Mouse (Mus musculus): ENCODE results near the gene Atp1a4. TPM values are rescaled to one million over a fixed set of nuclear protein-coding genes. Genes with fewer than 3 reads are reported as not detected.

The Atp1a4 gene
- polyA plus RNA-seq, 1 experiment from 2014 or later: not detected

DNA sequence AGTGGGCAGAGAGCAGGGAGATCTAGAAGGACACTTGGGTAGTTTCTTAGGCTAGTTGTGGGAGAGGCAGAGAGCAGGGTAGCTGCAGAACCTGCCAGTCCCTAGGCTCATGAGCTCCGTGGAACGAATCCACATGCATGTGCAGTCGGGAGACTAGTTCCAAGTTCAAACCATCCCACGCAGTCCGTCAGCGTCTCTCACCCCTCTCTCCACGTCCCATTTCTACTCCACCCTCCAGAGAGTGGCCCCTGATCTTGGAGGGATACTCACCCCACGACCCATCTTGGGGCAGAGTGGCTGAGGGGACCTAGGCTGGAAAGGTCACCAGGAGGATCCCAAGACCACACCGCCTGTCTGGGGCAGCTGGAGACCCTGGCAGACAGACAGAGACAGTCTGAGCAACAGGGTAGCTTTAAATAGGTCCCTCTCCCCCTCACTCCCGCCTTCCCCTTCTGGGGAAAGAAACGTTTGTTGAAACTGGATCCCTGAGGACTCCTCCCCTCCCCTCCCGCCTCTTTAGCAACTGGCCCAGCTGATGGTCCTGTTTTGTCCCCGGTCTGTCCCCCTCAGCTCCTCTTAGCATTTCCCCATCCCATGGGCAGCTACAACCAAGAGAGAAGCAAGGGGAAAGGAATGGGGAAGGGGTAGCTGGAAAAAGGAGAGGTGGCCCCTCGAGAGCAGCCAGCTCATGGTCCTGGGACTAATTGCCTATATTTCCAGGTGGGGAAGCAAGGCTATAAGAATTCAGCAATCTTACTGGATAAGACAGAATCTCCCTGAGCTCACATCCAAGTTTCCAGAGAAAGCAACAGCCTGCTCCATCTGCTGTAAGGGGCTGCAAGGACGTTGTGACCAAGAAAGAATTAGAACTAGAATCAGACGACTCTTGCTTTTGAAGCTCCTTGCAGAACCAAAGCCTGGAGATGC, 39.7 kb upstream of the Atp1a4 start, which contains the start of gene Atp1a2:
TSS of gene Atp1a2 (minus strand) at position 454 of the 927 bp plus-strand sequence.
- 8% methylated on average over 16 of the region's 16 CpGs for WGBS
- peaks cover 82% of the 10 kb centered on the region for H3K4me1 ChIP-seq (replicated peaks)
- H3K27ac ChIP-seq: peak within 1 kb of the TSS; percentile 88

DNA sequence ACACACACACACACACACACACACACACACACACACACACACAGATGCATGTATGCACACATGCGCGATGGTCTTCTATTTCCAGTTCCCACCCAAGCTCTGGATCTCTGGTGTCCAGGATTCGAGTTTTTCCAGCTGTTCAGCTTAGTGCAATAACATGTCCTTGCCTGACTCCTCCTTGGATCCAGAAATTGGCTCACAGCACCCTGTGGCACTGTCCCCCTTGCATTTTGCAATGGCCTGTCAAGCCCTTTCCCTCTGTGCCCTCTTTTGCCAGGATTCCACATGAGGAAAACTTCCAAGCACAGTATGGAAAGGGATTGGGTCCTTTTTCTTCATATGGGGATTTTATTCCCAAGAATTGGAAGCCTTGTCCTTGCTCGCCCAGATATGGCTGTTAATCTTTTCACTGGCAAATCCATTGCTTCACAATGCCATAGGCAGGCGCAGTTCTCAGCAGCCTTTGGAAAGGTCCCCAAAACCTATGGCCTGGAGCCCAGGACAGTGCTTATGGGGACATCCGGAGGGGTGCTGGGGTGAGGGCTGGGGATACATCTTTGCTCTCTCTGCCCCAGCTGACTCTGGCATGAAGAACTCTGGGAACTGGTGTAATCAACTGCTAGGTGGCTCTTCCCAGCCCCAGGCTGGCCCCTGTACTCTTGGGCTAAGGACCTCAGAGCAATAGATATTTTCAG, 38.7 kb upstream of the Atp1a4 start:
- H3K36me3 ChIP-seq: no peaks in the 10 kb centered on the region
- no peaks in the 10 kb centered on the region for H3K9me3 ChIP-seq
- H3K4me1 ChIP-seq (replicated peaks): peaks cover 72% of the 10 kb centered on the region
- H3K27me3 ChIP-seq: no peaks in the 10 kb centered on the region
- H3K4me2 ChIP-seq: peak overlapping the region; percentile 50
- no peak for ATAC-seq (ENCODE audit: insufficient number of reproducible peaks, insufficient read depth, low FRiP score, low TSS enrichment, low read depth)
- peak overlapping the region; percentile 28; the same call in 1 of the 2 replicates for H3K9ac ChIP-seq (replicated peaks)
- H3K4me3 ChIP-seq (replicated peaks): peak overlapping the region; percentile 28
- 76% methylated on average over 6 of the region's 6 CpGs for WGBS
- peak overlapping the region; percentile 88 for H3K27ac ChIP-seq

More for the DNA sequence above, 39.7 kb upstream of the Atp1a4 start, which contains the start of gene Atp1a2:
- H3K4me3 ChIP-seq (replicated peaks): peak within 1 kb of the TSS; percentile 28
- no peaks in the 10 kb centered on the region for H3K9me3 ChIP-seq
- H3K27me3 ChIP-seq: no peaks in the 10 kb centered on the region
- H3K36me3 ChIP-seq: no peaks in the 10 kb centered on the region
- peak within 1 kb of the TSS; percentile 50 for H3K4me2 ChIP-seq
- H3K9ac ChIP-seq (replicated peaks): peak within 1 kb of the TSS; percentile 28; the same call in 1 of the 2 replicates
- ATAC-seq (ENCODE audit: insufficient number of reproducible peaks, insufficient read depth, low FRiP score, low TSS enrichment, low read depth): no peak

GRCm38 (mm10) chr1:172295751-172296197, 37.6 kb upstream of the Atp1a4 start:
- no peak overlapping the region for H3K9ac ChIP-seq (replicated peaks)
- peaks cover 2% of the 10 kb centered on the region; the same call in 1 of the 2 replicates for H3K36me3 ChIP-seq
- no peak overlapping the region for H3K4me3 ChIP-seq (replicated peaks)
- peak overlapping the region; percentile 50 for H3K4me2 ChIP-seq
- peak overlapping the region; percentile 88 for H3K27ac ChIP-seq
- no peaks in the 10 kb centered on the region for H3K9me3 ChIP-seq
- peaks cover 61% of the 10 kb centered on the region for H3K4me1 ChIP-seq (replicated peaks)
- ATAC-seq (ENCODE audit: insufficient number of reproducible peaks, insufficient read depth, low FRiP score, low TSS enrichment, low read depth): peak; percentile 63
- H3K27me3 ChIP-seq: no peaks in the 10 kb centered on the region
- WGBS: 39% methylated on average over 4 of the region's 4 CpGs

DNA sequence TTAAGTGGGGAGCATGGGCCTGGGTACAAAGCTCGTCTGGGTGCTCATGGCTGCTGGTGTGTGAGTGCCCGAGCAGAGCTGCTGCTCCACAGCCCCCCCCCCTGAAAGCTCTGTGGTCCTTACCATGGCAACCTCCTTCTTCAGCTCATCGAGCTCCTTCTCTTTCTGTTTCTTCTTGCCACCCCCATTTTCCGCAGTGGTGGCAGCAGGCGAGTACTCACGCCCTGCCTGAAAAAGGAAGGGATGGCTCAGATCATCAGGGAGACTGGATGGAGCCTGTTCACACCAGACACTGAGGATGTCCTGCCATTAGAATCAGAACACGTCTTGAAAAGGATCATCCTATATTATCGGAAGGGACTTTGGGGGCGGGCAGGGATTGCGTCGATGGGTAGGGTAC, 35.2 kb upstream of the Atp1a4 start:
- no peak overlapping the region for H3K27ac ChIP-seq
- WGBS: 95% methylated on average over 11 of the region's 11 CpGs

GRCm38 (mm10) chr1:172292880-172293279, 34.7 kb upstream of the Atp1a4 start:
- Histone ChIP-seq H3K27ac (no peak overlapping the region), H3K9ac (replicated peaks) (no peak overlapping the region), H3K4me2 (no peak overlapping the region), H3K36me3 (peaks cover 6% of the 10 kb centered on the region; the same call in 1 of the 2 replicates), H3K9me3 (no peaks in the 10 kb centered on the region), H3K4me1 (replicated peaks) (peaks cover 34% of the 10 kb centered on the region), H3K27me3 (no peaks in the 10 kb centered on the region), H3K4me3 (replicated peaks) (no peak overlapping the region)
- no peak for ATAC-seq (ENCODE audit: insufficient number of reproducible peaks, insufficient read depth, low FRiP score, low TSS enrichment, low read depth)
- 75% methylated on average over 2 of the region's 2 CpGs for WGBS

More for the DNA sequence above, 35.2 kb upstream of the Atp1a4 start:
- Histone ChIP-seq H3K9me3 (no peaks in the 10 kb centered on the region), H3K36me3 (peaks cover 6% of the 10 kb centered on the region; the same call in 1 of the 2 replicates), H3K4me1 (replicated peaks) (peaks cover 40% of the 10 kb centered on the region), H3K4me3 (replicated peaks) (no peak overlapping the region), H3K27me3 (no peaks in the 10 kb centered on the region), H3K4me2 (no peak overlapping the region), H3K9ac (replicated peaks) (no peak overlapping the region)
- no peak for ATAC-seq (ENCODE audit: insufficient number of reproducible peaks, insufficient read depth, low FRiP score, low TSS enrichment, low read depth)

GRCm38 (mm10) chr1:172289617-172289946, 31.4 kb upstream of the Atp1a4 start:
- 71% methylated on average over 3 of the region's 3 CpGs for WGBS
- Histone ChIP-seq H3K4me1 (replicated peaks) (peaks cover 1% of the 10 kb centered on the region; the same call in 1 of the 2 replicates), H3K4me2 (no peak overlapping the region), H3K9ac (replicated peaks) (no peak overlapping the region), H3K36me3 (peaks cover 6% of the 10 kb centered on the region; the same call in 1 of the 2 replicates), H3K27me3 (no peaks in the 10 kb centered on the region), H3K9me3 (no peaks in the 10 kb centered on the region), H3K27ac (no peak overlapping the region), H3K4me3 (replicated peaks) (no peak overlapping the region)
- no peak for ATAC-seq (ENCODE audit: insufficient number of reproducible peaks, insufficient read depth, low FRiP score, low TSS enrichment, low read depth)

DNA sequence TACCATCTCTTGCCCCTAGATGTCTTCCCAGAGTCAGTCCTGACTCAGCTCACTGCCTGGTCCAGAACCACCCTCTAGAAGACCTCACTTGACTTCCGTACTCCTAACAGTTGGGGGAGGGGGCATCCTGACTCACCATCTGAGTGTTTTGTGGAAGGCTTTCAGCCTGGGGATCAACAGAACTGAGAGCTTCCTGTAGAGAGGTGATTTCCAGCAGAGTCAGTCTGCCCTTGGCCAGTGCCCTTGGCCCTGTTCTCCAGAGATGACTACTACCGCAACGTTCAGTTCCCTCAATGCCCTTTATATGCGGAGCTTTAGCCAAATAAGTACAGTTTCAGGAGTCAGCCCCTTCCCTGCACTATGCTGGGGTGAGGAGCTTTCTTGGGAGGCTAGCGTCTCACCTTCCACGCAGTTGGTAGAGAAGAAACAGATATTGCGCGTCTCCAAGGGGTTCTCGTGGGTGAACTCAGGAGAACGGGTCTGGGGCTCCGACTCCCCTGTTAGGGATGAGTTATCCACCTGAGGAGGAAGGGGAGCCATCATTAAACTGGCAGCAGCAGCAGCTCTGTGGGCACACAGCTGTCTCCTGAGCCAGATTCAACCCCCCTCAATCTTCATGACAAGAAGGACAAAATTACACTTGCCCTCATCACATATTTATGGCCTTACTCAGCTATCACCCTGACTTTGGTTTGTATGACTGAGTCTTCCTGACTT, 30.8 kb upstream of the Atp1a4 start:
- Histone ChIP-seq H3K4me2 (no peak overlapping the region), H3K27me3 (no peaks in the 10 kb centered on the region), H3K4me3 (replicated peaks) (no peak overlapping the region), H3K9ac (replicated peaks) (no peak overlapping the region), H3K27ac (no peak overlapping the region), H3K9me3 (no peaks in the 10 kb centered on the region), H3K36me3 (peaks cover 8% of the 10 kb centered on the region; the same call in 1 of the 2 replicates), H3K4me1 (replicated peaks) (no peaks in the 10 kb centered on the region)
- no peak for ATAC-seq (ENCODE audit: insufficient number of reproducible peaks, insufficient read depth, low FRiP score, low TSS enrichment, low read depth)
- 89% methylated on average over 11 of the region's 11 CpGs for WGBS

- H3K36me3 ChIP-seq: peaks cover 9% of the 10 kb centered on the region; the same call in 1 of the 2 replicates
- no peaks in the 10 kb centered on the region for H3K4me1 ChIP-seq (replicated peaks)
- ATAC-seq (ENCODE audit: insufficient number of reproducible peaks, insufficient read depth, low FRiP score, low TSS enrichment, low read depth): no peak
- no peak overlapping the region for H3K4me3 ChIP-seq (replicated peaks)
- no peak overlapping the region for H3K27ac ChIP-seq
- no peak overlapping the region for H3K4me2 ChIP-seq
- H3K27me3 ChIP-seq: no peaks in the 10 kb centered on the region; the same call in 1 of the 2 replicates
- H3K9me3 ChIP-seq: no peaks in the 10 kb centered on the region
- WGBS: 77% methylated on average over 5 of the region's 5 CpGs
- no peak overlapping the region for H3K9ac ChIP-seq (replicated peaks)
Observed at GRCm38 (mm10) chr1:172286740-172287139, 28.5 kb upstream of the Atp1a4 start.

DNA sequence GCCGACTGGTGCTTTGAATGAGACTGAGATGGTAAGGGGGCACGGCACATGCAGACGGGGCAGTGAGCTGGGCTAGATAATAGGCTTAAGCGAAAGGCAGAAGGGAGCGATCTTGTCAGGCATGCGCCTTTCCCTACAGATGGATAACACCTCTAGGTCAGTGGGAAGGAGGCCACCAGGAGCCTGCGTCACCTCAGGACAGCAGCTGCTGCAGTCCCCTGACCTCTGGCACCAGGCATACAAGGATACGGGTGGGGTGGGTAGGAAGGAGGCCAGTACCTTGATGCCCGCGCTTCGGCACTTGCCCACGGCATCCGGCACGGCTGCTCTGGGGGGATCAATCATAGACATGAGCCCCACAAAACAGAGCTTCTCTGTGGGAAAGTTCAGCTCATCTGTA, 26.0 kb upstream of the Atp1a4 start:
- H3K4me2 ChIP-seq: no peak overlapping the region
- 87% methylated on average over 14 of the region's 14 CpGs for WGBS
- H3K9me3 ChIP-seq: no peaks in the 10 kb centered on the region
- H3K9ac ChIP-seq (replicated peaks): no peak overlapping the region
- H3K36me3 ChIP-seq: 0 out of 2 replicates have a peak, but pooled peaks cover 4% of the 10 kb centered on the region
- H3K4me3 ChIP-seq (replicated peaks): no peak overlapping the region
- H3K27me3 ChIP-seq: no peaks in the 10 kb centered on the region; the same call in 1 of the 2 replicates
- H3K27ac ChIP-seq: no peak overlapping the region
- H3K4me1 ChIP-seq (replicated peaks): no peaks in the 10 kb centered on the region
- ATAC-seq (ENCODE audit: insufficient number of reproducible peaks, insufficient read depth, low FRiP score, low TSS enrichment, low read depth): no peak

GRCm38 (mm10) chr1:172283073-172283472, 24.9 kb upstream of the Atp1a4 start:
- no peak for ATAC-seq (ENCODE audit: insufficient number of reproducible peaks, insufficient read depth, low FRiP score, low TSS enrichment, low read depth)
- H3K4me2 ChIP-seq: no peak overlapping the region
- 90% methylated on average over 6 of the region's 6 CpGs for WGBS
- H3K9ac ChIP-seq (replicated peaks): no peak overlapping the region
- no peaks in the 10 kb centered on the region; the same call in 1 of the 2 replicates for H3K27me3 ChIP-seq
- H3K9me3 ChIP-seq: no peaks in the 10 kb centered on the region
- H3K27ac ChIP-seq: no peak overlapping the region
- no peak overlapping the region for H3K4me3 ChIP-seq (replicated peaks)
- peaks cover 4% of the 10 kb centered on the region; the same call in 1 of the 2 replicates for H3K36me3 ChIP-seq
- H3K4me1 ChIP-seq (replicated peaks): no peaks in the 10 kb centered on the region
